Mouse (Mus musculus) embryo, embryonic 11.5 days (tissue): Measurements from ENCODE around the gene Tbx1.
"Not testable (repeated sequence)": the region's sequence is repeated elsewhere in the genome, so short reads cannot be mapped to it uniquely, and the experiment has no call there.

ENCODE experiments used
- DNase-seq: peaks from one replicate; pipeline ENCODE4 v3.0.0-alpha.2; 2012; ENCODE audit warnings: low read depth, low spot score

Tbx1 gene

GRCm38 (mm10) chr16:18554721-18555120, 35.8 kb downstream of the Tbx1 start:
- DNase-seq, result no peak

GRCm38 (mm10) chr16:18552106-18552710, 38.3 kb downstream of the Tbx1 start:
- no peak for DNase-seq

- no peak for DNase-seq
These were observed 38.9 kb downstream of the Tbx1 start for GRCm38 (mm10) chr16:18551604-18552003.

- no peak for DNase-seq
These were observed 42.6 kb downstream of the Tbx1 start for GRCm38 (mm10) chr16:18547891-18548290.

- DNase-seq, result no peak
These were observed 47.2 kb downstream of the Tbx1 start for GRCm38 (mm10) chr16:18543151-18543829.

- no peak for DNase-seq
These were observed 51.2 kb downstream of the Tbx1 start for GRCm38 (mm10) chr16:18539281-18539680.

- no peak for DNase-seq
These were observed 53.0 kb downstream of the Tbx1 start for GRCm38 (mm10) chr16:18537407-18537990.

- DNase-seq, result not testable (repeated sequence)
These were observed 57.4 kb downstream of the Tbx1 start for GRCm38 (mm10) chr16:18533061-18533460.
